Mouse (Mus musculus): ENCODE results near the gene Ptrhd1.

DNA sequence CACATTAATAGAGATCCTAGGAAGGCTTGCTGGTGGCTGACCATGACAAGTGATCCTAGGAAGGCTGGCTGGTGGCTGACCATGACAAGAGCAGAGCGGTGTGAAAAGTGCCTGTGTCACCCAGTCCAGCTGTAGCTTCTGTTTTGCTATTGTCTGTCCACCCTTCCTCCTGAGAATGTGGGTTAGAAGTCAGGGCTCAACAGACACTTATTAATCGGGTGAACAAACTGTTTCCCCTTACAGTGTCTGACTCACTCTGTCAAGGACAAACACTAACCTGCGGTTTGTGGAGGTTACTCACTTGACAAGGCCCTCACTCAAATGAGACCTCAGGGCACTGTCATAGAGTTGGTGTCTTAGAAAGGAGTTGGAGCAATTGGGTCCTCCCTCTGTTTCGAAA lies 35.1 kb upstream of the Ptrhd1 start:
- TF ChIP-seq POLR2A (IDR thresholded peaks at IDR 0.05; ENCODE audit: low read depth, low read length) (no peak), NRF1 (IDR thresholded peaks at IDR 0.05; ENCODE audit: low read depth, low read length) (no peak), NELFE (IDR thresholded peaks at IDR 0.05; ENCODE audit: low read depth, low read length) (no peak), USF2 (conservative IDR thresholded peaks at IDR 0.05; ENCODE audit: low read depth, low read length) (no peak), MEF2A (IDR thresholded peaks at IDR 0.05; ENCODE audit: borderline replicate concordance, low read depth, low read length) (no peak)
